Mouse (Mus musculus) mouse embryonic stem cell (cell line): Measurements from ENCODE around the gene Ptprb.

Experiments
- in situ Hi-C, 2 experiments: fragments of 300-500 bp; cut with MboI; formaldehyde crosslinking; loops; 1 replicate in 1 of 2; 3 replicates in 1 of 2; pipeline ENCODE4 v1.14.3; 2019 to 2020; ENCODE audit warnings: low sequenced_read_pairs in 2 of 2, low pct_unique_long_range_greater_than_20kb in 1 of 2, mixed read lengths in 1 of 2; ENCODE audit not compliant: unreplicated experiment in 1 of 2

The Ptprb gene

GRCm38 (mm10) chr10:116403679-116404078 is 128.4 kb downstream of the Ptprb start:
- in situ Hi-C loops, result loop anchor here in 1 of 2 experiments (25.0 kb wide), 1 partner anchor 191 kb away; no protein-coding TSS in a partner anchor

- in situ Hi-C loops, result loop anchor here in 1 of 2 experiments (25.0 kb wide), 1 partner anchor 193 kb away; no protein-coding TSS in a partner anchor
Measured at GRCm38 (mm10) chr10:116405011-116405410, 129.7 kb downstream of the Ptprb start.

DNA sequence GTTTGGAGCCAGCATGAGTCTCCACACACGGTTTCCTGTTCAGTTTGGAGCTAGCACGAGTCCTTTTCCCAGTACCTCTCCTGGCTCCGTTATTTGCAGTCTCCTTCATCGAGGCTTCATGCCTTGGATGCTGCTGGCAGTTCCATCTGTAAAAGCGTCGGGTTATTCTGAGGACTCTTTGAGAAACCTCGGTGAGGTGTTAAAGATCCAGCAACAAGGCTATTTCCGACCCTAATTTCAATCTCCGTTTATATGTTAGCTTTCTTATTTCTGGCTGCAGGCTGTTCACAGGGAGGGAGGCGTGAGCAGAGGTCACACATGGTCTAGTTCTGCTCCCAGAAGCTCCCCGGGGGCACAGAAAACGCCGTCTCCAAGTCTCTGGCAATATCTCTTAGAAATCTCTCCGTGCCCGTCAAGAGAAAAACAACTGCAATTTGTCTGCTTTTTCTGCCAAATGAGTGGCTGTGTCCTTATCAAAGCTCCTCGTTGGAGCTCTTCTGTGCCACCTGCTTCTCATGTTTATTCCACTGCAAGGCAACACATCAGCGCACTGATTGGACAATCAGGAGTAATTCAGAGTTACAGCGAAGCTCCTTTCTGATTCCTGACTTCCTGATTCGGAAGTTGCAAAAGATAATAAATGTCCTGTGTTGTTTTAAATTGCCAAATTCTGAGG is 132.5 kb downstream of the Ptprb start:
- in situ Hi-C loops, result loop anchor here in 1 of 2 experiments (25.0 kb wide), 1 partner anchor 196 kb away; no protein-coding TSS in a partner anchor

- in situ Hi-C loops, result loop anchor here in 1 of 2 experiments (25.0 kb wide), 1 partner anchor 199 kb away; no protein-coding TSS in a partner anchor
Measured at GRCm38 (mm10) chr10:116410826-116411225, 135.5 kb downstream of the Ptprb start.

- in situ Hi-C loops, result loop anchor here in 1 of 2 experiments (25.0 kb wide), 1 partner anchor 204 kb away; no protein-coding TSS in a partner anchor
Measured at GRCm38 (mm10) chr10:116416142-116416541, 140.8 kb downstream of the Ptprb start.

- in situ Hi-C loops, result loop anchor here in 1 of 2 experiments (25.0 kb wide), 1 partner anchor 204 kb away; no protein-coding TSS in a partner anchor
Measured at GRCm38 (mm10) chr10:116416726-116417125, 141.4 kb downstream of the Ptprb start.

GRCm38 (mm10) chr10:116418121-116418726 is 142.9 kb downstream of the Ptprb start:
- in situ Hi-C loops, result loop anchor here in 1 of 2 experiments (25.0 kb wide), 1 partner anchor 206 kb away; no protein-coding TSS in a partner anchor

DNA sequence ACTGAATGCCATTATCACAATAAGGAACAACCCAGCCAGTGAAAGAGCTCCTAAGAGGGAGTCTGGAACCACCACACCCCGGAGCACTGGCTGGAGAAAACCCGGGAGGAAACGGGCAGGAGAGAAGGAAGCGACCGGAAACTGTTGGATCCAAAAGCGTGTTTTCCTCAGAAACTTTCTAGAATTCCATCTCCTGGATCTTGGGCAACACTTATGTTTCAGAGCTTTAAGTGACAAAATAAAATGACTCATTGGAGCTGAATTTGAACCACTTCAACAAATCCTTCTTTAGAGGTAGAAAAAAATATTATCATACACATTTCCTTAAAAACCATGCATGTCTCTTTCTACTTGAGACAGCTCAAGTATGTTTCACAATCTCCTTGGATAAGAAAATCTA is 145.7 kb downstream of the Ptprb start:
- in situ Hi-C loops, result loop anchor here in 1 of 2 experiments (25.0 kb wide), 1 partner anchor 209 kb away; no protein-coding TSS in a partner anchor

- in situ Hi-C loops, result loop anchor here in 1 of 2 experiments (25.0 kb wide), 1 partner anchor 210 kb away; no protein-coding TSS in a partner anchor
Measured at GRCm38 (mm10) chr10:116422551-116422950, 147.2 kb downstream of the Ptprb start.

DNA sequence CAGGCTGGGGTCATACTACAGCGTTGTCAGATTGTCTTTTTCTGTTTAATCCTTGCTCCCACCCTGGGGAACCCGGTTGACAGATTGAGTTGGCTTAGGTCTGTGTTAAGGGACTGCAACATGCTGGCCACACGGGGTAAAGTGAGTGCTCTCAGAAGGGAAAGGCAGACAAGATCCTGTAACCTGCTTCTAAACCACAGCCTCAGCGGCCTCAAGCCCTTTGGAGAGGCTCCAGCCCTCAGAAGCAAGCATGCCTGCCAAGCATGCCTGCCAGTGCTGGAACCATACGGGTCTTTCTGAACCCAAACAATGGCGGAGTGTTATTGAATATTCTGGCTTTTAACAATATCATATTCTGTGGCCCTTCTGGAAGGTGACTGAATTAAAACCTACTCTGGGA is 149.6 kb downstream of the Ptprb start:
- in situ Hi-C loops, result loop anchor here in 1 of 2 experiments (25.0 kb wide), 1 partner anchor 213 kb away; no protein-coding TSS in a partner anchor

DNA sequence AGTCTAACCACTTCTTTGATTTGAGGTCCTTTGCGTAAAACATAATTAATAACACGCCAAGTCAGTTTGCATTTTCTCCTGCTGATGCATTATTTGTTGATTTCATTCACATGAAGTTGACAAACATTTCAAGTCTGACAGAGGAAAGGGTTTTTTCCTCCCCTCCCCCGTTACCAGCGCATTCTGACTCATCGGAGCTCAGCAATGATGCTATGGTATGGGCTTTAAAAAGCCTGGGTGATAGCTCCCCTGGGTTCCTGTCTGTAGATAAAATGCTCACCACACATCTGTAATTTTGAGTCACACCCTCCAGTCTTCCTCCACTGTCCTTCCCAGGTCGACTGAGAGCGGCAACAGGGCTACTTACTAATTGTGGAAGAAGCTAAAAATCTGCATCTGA is 150.9 kb downstream of the Ptprb start:
- in situ Hi-C loops, result no loop called here

- in situ Hi-C loops, result no loop called here
Measured at GRCm38 (mm10) chr10:116428026-116428780, 152.9 kb downstream of the Ptprb start.

DNA sequence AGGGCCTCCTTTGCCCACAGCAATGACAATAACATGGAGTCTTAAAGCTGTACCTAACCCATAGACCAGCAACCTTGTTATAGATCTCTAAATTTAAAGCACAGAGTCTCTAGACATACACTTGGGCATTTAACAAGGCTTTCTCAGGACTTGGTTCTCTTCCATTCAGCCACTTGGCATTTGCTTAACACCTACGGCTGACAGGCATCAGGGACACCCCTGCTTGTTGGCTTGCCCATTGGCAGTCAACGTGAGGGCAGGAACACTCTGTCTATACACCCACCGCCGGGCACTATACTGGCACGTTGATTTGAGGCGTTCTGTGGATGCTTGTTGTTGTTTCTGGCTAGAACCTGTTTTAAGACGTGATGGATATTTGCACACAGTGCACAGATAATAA is 157.1 kb downstream of the Ptprb start:
- in situ Hi-C loops, result no loop called here

DNA sequence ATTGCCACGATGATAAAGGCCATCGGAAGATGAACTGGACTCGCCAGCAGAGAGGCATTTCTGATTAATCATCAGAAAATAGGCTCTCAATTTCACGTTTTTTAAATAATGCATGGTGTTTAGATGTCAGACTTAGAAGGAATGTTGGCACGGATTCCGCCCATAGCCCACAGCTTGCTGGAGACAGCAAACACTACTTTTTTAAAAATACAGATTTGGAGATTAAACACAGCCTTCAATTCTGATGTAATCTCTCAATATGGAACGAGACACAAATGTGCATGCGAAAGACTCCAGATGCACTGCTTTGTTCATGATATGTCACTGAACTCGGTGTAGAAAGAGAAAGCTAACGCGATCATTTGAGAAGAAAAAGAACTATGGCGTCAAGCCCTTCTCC is 160.1 kb downstream of the Ptprb start:
- in situ Hi-C loops, result no loop called here
